Mouse (Mus musculus) ovary, postnatal 10 days (tissue): Measurements from ENCODE around the gene Il15.

Experiments used
- DNase-seq: peaks from one replicate; pipeline ENCODE4 v3.0.0; 2022; ENCODE audit warnings: low spot score

The Il15 gene

GRCm38 (mm10) chr8:82356091-82356490, 46.9 kb downstream of the Il15 start:
- no peak for DNase-seq

- DNase-seq, result no peak
Observed at GRCm38 (mm10) chr8:82351268-82351943, 51.6 kb downstream of the Il15 start.

- no peak for DNase-seq
Observed at GRCm38 (mm10) chr8:82349299-82349698, 53.7 kb downstream of the Il15 start.

- DNase-seq, result no peak
Observed at GRCm38 (mm10) chr8:82346485-82346884, 56.5 kb downstream of the Il15 start.

- no peak for DNase-seq
Observed at GRCm38 (mm10) chr8:82331675-82332234, 71.3 kb downstream of the Il15 start.

GRCm38 (mm10) chr8:82327986-82328652, 74.9 kb downstream of the Il15 start:
- no peak for DNase-seq

- DNase-seq, result no peak
Observed at GRCm38 (mm10) chr8:82326061-82326460, 77.0 kb downstream of the Il15 start.

- DNase-seq, result no peak
Observed at GRCm38 (mm10) chr8:82325586-82325985, 77.4 kb downstream of the Il15 start.

- DNase-seq, result no peak
Observed at GRCm38 (mm10) chr8:82317446-82317845, 85.6 kb downstream of the Il15 start.

- DNase-seq, result no peak
Observed at GRCm38 (mm10) chr8:82306424-82306823, 96.6 kb downstream of the Il15 start.

- DNase-seq, result no peak
Observed at GRCm38 (mm10) chr8:82296256-82296655, 106.8 kb downstream of the Il15 start.

GRCm38 (mm10) chr8:82291659-82292058, 111.4 kb downstream of the Il15 start:
- no peak for DNase-seq

- no peak for DNase-seq
Observed at GRCm38 (mm10) chr8:82285866-82286265, 117.2 kb downstream of the Il15 start.

- DNase-seq, result no peak
Observed at GRCm38 (mm10) chr8:82281995-82282394, 121.0 kb downstream of the Il15 start.
